ENCODE assay signal across 12 mouse cellular contexts in genomic region chr11:83079487-83080199, GRCm38 (mm10). TPM values are rescaled to one million over a fixed set of nuclear protein-coding genes. Genes with fewer than 3 reads are reported as not detected.
DNase-seq lines count a peak whose midpoint lies in the region; TF ChIP-seq lines count a peak whose summit lies in the region.
"Had no signal": no experiment of that assay in that cellular context is flagged by ENCODE, and none has a peak within 500 bp of the region (broad histone marks: within the 10 kb centered on the region; RNA-seq: fewer than 3 reads in every experiment).

No protein-coding gene starts in this region.

- no peak for TF ChIP-seq EP300 in heart, adult 2 months (IDR thresholded peaks at IDR 0.05; ENCODE audit: insufficient read depth, low read depth, low read length)

- no peak overlapping the region for H3K4me3 ChIP-seq in heart, adult 2 months
- H3K4me3 ChIP-seq: forebrain, embryonic 10.5 days; limb, embryonic 13.5 days; neural tube, embryonic 12.5 days had no signal

- no peak overlapping the region for H3K9ac ChIP-seq in heart, adult 2 months (ENCODE audit: low read depth, low read length)
- H3K9ac ChIP-seq: limb, embryonic 13.5 days; neural tube, embryonic 12.5 days had no signal

- intact Hi-C loops in heart, adult 2 months (cut with DNase I) = no loop called here
- intact Hi-C loops in heart, postnatal 14 days (cut with DNase I) = no loop called here

- peaks cover 3% of the 10 kb centered on the region; the same call in 1 of the 2 replicates for H3K36me3 ChIP-seq in heart, adult 2 months (ENCODE audit: control insufficient read depth, insufficient read depth, low read length)
- H3K36me3 ChIP-seq: forebrain, embryonic 10.5 days; limb, embryonic 13.5 days; neural tube, embryonic 12.5 days had no signal

- TF ChIP-seq CTCF in heart, adult 2 months (IDR thresholded peaks at IDR 0.05) = no peak

- TF ChIP-seq POLR2A in heart, adult 2 months (IDR thresholded peaks at IDR 0.05; ENCODE audit: insufficient read depth, low read depth, low read length) = no peak

- no peaks in the 10 kb centered on the region for H3K79me2 ChIP-seq in heart, adult 2 months (replicated peaks; ENCODE audit: control insufficient read depth, insufficient read depth, low read length)

- H3K4me1 ChIP-seq in heart, adult 2 months (ENCODE audit: control insufficient read depth, insufficient read depth, low read length) = peaks cover 9% of the 10 kb centered on the region
- H3K4me1 ChIP-seq: forebrain, embryonic 10.5 days; limb, embryonic 13.5 days; neural tube, embryonic 12.5 days had no signal

- peak overlapping the region; percentile 2; the same call in 1 of the 2 replicates for H3K27ac ChIP-seq in heart, adult 2 months
- H3K27ac ChIP-seq: forebrain, embryonic 10.5 days; limb, embryonic 13.5 days; neural tube, embryonic 12.5 days had no signal

- H3K27me3 ChIP-seq in heart, adult 2 months (ENCODE audit: control insufficient read depth, insufficient read depth, low read length) = no peaks in the 10 kb centered on the region
- H3K27me3 ChIP-seq: limb, embryonic 13.5 days; neural tube, embryonic 12.5 days had no signal

- DNase-seq in heart, adult 2 months = no peak
- no peak for DNase-seq in heart, postnatal 14 days
- DNase-seq in spleen, postnatal 36 days (ENCODE audit: low spot score in 2 of 2) = peak; percentile 72 to 75
- no peak for DNase-seq in spleen, adult 12 weeks (ENCODE audit: low spot score)
- DNase-seq in naive thymus-derived CD4-positive, alpha-beta T cell, adult 2 months (ENCODE audit: low read depth) = peak; percentile 91
- no peak for DNase-seq in adrenal gland, postnatal 14 days
- DNase-seq in embryo, embryonic 10.5 days (ENCODE audit: low spot score) = no peak
- no peak for DNase-seq in cerebellum, adult 18-20 months

- 60% methylated on average over 9 of the region's 9 CpGs for WGBS in heart, adult 2 months

RNA-seq across cellular contexts. Expression of gene Slfn2, which starts 14.7 kb away (rescaled TPM):
- total RNA-seq in heart, adult 2 months (2021) = 1 to 10 TPM; 3.4 to 4.3 TPM
- polyA plus RNA-seq in heart, adult 2 months (2012; rRNA removed) = 3.8 and 4.8 TPM in 2 replicates
- 1 to 10 TPM; 3.5 to 4.8 TPM for total RNA-seq in heart, postnatal 14 days (2021)
- 4.1 and 15.8 TPM in 2 replicates for total RNA-seq in adrenal gland, postnatal 14 days (2021)

RNA-seq across cellular contexts. Expression of gene Slfn1, which starts 37.0 kb away (rescaled TPM):
- total RNA-seq in heart, adult 2 months (2021) = under 1 TPM in 1 of 2 experiments, not detected in 1; 0.32 TPM
- polyA plus RNA-seq in heart, adult 2 months (2012; rRNA removed) = 0.50 and 0.84 TPM in 2 replicates
- under 1 TPM in 1 of 2 experiments, not detected in 1; 0.41 TPM for total RNA-seq in heart, postnatal 14 days (2021)
- 0.48 and 5.3 TPM in 2 replicates for total RNA-seq in adrenal gland, postnatal 14 days (2021)
- polyA plus RNA-seq: C2C12; forebrain, embryonic 10.5 days; limb, embryonic 13.5 days; neural tube, embryonic 12.5 days had no signal

RNA-seq across cellular contexts. Expression of gene Slfn8, which starts 59.0 kb away (rescaled TPM):
- total RNA-seq in heart, adult 2 months (2021) = under 1 TPM; 0.47 to 0.91 TPM
- polyA plus RNA-seq in heart, adult 2 months (2012; rRNA removed) = 0.51 and 0.82 TPM in 2 replicates
- under 1 TPM; 0.22 to 0.46 TPM for total RNA-seq in heart, postnatal 14 days (2021)
- 0.93 and 2.1 TPM in 2 replicates for total RNA-seq in adrenal gland, postnatal 14 days (2021)
- polyA plus RNA-seq: C2C12; neural tube, embryonic 12.5 days had no signal

Comparison
In these comparisons a context has a peak if more than half of its experiments do, and no peak if none do; other contexts are left out.
1. DNase-seq: peak in spleen, postnatal 36 days (2 of 2) and naive thymus-derived CD4-positive, alpha-beta T cell, adult 2 months (single experiment); none in heart, adult 2 months (0 of 2), heart, postnatal 14 days (0 of 2), spleen, adult 12 weeks (single experiment), adrenal gland, postnatal 14 days (single experiment), embryo, embryonic 10.5 days (single experiment) and cerebellum, adult 18-20 months (0 of 2).